Mouse (Mus musculus) urinary bladder, postnatal 25 days (tissue): Measurements from ENCODE around the gene Celsr1.
A peak's percentile ranks its signal among the peaks of the same experiment; 100 is the strongest.

Source experiments
- DNase-seq: peaks from one replicate; pipeline ENCODE4 v3.0.0; 2022; ENCODE audit warnings: low spot score

The Celsr1 gene

DNA sequence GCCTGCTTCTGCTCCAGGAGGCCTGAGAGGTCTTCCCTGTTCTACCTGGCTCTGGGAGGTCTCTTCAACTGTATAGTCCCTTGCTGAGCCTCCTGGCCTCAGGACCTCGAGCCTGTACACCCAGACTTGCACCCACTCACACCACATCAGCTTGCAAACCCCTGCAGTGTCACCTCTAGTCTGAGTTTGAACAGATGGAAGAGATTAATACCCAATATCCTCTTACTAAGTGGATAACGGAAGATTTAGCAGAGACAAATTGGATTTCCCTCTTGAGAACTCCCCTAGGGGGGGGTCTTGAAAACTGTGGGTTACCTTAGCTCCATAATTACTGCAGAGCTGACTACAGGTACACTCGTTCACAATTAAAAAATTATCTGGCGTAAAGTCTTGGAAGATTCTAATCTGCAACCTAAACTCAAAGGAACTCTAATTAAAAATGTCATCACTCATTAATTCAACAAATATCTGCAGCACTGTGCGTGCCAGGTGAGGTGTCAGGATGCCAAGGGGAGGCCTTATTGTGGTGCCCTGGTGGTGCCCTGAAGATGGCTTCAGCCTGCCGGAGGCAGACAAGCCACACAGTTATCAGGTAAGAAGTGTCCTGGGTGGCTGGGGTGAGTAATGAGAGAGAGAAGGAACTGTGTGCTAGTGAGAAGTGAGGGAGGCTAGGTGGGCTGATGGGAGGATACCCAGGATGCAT, 38.5 kb downstream of the Celsr1 start:
- no peak for DNase-seq

DNA sequence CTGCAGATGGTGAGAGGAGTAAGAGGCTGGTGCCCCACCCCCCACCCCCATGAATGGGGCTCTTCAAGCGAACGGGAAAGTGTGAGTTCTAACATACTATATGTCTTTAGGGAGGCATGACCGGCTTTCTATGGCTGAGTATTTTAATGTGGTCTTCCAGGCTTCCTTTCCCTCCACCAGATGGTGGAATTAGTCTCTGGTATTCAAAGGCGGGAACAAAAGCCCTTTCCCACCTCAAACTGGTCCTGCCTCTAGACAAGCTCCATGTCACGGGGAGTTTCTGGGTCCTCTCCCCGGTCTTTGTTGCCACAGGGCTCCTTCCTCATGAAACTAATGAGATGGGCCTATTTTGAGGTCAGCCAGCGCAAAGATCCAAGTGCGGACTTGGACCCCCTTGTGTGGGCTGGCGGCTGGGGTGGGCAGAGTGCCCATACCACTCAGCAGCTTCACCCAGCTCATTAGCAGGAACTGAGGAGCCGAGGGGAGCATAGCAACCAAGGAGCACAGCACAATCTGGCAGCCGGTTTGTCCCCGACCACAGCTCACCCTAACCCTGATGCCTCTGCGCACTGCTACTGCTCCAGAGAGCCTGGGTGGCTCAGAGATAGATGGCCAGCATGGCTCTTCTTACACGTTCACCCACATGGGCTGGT, 39.5 kb downstream of the Celsr1 start:
- DNase-seq, result no peak

DNA sequence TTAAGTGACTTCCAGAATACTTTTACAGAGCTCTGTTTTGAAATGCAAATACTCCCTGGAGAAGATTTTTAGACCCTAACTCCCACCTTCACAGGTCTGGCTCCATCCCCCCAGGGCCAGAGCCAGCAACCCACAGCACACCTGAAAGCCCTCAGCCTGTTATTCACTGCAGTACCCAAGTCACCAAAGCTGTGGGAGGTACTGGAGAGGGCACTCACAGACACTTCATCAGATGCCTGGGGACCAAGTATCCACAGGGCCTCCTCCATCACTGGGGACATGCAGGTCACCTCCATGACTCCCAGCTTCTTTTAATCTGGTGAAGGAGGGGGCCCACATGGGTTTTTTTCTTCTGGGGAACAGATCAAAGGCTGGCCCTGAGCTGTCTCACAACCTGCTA, 40.2 kb downstream of the Celsr1 start:
- DNase-seq, result no peak

DNA sequence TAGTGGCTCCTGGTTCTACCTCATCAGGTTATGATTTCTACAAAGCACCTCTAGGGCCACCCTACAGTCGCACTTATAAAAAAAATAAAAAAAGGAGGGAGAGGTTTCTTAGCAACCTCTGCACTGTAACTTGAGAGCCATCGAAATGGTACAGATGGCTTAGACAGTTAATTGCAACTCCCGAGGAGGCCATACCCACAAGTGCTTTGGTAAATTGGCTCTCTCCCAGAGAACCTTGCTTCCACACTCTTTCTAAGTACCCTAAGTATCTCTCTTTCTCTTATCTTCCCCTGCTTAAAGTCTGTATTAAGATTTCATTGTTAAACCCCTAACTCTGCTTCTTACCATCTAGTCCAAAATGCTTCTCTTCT, 41.5 kb downstream of the Celsr1 start:
- no peak for DNase-seq

DNA sequence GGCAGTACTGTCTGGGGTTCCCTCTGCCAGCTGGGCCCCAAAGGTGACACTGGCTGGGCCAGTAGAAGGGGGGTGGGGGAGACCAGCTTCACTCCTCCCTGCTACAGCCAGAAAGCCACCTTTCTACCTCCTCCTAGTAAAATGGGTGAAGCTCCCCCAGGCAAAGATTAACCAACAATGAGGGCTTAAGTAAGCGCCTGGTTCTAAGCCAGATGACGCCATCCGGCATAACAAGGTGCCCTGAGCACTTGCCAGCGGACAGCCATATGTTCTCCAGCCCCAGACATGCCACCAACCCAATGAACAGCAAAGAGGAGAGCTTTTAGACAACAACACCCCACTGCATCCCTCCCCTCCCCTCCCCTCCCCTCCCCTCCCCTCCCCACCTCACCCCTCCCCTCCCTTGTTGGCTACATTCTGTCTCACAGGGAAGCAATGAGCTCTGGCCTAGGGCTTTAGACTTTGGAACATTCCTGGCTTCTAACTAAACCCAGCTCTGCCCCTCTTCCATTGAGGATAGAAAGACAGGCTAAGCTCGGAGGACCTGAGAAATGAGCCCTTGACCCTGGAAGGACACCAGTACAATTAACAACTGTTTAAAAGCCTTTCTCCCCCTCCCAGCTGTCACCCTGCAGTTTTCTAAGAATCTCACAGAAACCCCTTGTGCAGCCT, 42.0 kb downstream of the Celsr1 start:
- DNase-seq, result no peak

DNA sequence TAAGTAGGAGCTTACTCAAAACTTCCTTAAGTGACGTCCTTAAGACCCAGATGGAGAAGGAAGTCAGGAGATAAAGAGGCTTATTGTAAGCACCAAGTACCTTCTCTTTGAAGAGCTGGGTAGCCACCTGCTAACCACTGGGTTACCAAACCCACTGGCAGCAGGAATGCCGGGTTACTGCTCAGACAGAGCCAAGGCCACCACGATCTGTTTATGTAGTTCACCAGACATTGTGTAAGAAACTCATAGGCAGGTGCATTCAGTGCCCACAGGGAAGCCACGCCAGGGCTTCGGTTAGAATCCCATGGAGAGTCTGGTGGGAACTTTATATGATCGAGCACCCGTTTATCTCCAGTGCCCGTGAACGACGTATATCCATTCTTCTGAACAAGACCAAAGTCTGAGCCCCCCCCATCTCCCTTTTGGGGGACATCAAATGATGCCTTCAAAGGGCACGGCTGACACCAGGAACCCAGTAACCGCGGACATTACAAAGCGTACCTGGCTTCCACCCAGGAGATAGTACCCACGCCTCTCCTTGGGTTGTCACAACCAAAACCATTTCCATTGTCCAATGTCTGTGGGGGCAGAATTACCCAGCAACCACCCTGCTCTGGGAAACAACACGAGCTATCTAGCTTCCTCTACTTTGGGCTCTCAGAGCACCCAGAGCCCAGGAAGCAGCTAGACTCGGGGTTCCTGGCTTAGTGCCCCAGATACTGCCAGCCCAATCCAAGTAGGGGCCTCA, 42.7 kb downstream of the Celsr1 start:
- DNase-seq, result no peak

DNA sequence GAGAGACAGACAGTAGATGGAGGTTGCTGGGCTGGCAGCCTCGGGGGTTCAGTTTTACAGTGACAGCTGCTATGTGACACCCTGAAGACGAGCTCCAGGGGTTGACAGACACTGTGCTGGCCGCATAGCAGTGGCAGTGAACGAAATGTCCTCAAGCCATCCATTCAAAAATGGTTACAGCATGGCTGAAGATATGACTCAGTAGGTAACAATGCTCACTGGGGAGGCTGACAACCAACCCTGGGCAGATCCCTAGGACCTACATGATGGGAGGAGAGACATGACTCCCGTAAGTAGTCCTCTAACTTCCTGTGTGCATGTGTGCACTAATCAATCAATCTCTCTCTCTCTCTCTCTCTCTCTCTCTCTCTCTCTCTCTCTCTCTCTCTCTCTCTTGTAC, 45.7 kb downstream of the Celsr1 start:
- DNase-seq, result no peak

DNA sequence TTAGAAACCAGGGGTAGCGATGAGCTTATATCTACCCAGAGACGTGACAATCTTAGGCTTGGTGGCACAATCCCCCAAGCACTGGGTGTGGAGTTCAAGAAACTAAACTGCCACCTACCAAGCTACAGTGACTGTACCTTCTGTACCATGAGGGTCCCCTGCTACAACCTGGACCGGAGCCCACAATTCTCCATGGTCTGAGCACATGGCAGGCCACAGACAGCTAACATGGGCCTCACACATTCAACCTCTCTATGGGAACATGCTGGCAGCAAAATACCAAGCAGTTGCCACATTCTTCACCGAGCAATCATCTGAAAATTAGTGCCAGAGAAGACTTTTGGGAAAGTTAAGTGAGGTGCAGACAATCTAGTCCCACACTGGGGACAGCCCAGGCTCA, 47.4 kb downstream of the Celsr1 start:
- no peak for DNase-seq

DNA sequence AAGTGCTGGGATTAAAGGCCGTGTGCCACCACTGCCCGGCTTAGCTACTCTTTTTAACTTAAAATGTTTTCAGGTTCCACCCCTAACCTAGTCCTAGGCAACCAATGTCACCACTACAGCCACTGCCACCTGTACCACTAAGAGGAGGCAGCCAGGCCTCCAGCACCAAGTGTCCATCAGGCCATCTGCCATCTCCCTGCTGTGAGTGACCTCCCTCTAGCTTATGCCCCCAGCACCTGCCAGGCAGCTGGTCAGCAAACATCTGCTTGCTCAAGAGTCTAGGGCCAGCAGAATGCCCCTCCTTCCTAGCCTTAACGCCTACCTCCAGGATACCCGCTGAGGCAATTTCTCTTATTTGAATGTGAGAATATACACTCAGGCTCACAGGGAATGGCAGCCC, 48.0 kb downstream of the Celsr1 start:
- DNase-seq, result no peak

DNA sequence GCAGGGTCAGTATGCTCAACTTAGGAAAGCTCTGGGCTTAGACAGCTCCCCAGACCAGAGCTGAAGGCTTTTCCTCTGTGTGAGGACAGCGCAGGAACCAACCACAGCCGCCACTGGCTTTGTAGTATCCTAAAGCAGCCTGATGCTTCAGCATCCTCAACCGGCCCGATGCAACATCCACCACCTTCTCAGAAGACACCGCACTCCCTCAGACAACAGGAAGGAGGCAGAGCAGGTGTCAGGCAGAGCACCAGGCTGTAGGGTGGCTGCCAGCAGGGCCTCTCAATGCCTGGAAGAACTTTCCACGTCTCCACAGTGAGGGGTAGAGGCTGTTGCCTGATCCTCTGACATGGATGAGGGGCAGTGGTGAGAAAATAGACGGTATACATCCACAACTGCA, 50.4 kb downstream of the Celsr1 start:
- no peak for DNase-seq

DNA sequence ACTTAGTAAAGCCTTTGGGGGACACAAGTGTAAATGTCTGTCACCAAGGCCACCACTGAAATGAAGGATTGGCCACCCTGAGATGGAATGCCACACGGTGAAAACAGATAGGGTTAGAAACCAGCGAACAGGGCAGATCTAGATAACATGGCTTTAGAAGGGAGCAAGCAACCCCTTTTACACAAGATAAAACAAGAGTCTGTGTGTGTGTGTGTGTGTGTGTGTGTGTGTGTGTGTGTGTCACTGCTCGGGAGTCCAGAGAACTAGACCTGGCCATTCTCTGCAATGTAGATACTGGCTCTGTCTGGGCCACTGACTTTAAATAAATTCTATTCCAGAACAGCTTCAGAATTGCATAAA, 51.2 kb downstream of the Celsr1 start:
- no peak for DNase-seq

DNA sequence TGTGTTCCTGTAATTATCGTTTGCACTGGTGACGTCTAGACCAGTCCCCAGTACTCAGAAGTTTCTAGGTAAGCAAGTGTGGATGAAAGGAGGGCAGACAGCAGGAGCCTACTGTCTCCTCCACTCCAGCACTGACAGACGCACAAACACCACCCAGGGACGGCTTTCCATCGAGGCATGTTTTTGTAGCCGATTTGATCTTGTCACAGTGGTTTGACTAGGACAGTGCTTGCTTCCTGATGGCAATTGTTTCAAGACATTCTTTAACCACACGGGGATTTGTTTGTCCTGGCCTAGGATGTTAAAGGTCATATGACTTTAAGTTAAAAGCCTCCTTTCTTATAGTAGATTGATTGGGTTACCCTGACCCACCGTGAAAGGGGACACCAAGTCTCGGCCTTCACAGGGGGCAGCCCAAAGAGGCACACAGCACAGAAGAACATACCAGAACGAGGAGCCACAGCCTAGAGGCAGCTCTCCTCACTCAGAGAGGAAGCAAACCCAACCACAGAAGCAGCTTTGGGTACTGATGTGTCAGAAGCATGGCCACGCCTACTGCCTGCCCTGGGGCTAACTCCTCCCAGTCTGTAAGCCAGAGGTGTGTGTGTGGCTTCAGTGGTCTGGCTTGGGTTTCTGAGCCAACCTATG, 51.7 kb downstream of the Celsr1 start:
- no peak for DNase-seq

DNA sequence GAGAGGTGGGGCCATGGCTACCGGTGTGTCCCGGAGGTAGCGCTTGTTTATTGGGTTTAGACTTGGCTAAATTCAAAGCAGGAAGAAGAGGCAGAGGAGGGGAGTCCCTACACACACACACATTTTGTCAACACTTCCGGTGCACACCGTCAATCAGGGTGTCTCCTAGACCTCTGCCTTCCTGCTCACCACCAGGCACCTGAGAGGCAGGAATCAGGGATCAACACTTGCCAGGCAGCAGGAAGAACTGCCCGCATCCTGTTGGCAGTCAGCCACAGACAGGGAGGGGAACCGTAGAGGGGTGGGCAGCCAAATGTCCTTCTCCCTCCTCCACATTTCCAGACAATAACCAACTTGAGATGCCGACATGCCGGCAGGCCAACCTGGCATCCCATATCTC, 56.5 kb downstream of the Celsr1 start:
- no peak for DNase-seq

DNA sequence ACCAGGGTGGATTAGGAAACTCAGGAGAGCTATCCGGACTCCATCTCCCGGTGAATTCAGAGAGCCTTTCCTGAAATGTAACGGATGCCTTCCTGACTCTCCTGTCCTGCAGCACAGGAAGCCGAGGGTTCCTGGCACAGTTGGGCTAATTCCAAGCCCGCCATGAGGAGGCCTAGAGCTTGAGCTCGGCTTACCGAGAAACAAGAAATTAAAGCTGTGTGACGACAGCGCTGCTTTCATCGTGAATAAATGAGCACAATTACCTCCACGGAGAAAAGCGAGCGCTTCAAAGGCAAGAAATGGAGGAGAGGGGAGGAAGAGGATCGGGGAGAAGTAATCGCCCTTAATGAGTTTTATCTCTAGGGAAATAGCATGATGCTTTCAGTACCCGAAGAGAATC, 57.8 kb downstream of the Celsr1 start:
- no peak for DNase-seq

DNA sequence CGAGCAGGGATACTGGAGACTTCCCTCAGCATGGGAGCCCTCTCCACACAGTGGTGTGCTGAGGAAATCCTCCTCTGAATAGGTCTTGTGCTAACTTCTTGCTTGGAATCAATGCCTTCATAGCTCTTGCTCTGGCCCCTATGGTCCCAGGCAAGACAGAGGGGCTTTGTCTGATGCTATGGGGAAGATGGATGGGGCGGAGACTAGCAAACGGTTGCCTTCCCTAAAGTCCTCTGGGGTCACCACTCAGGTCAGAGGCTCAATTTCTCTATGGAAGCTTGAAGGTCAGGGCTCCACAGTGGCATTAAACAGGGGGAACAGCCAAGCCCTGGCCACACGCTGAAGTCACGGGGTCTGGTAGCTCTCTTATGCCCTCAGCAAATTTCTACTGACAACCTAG, 62.0 kb downstream of the Celsr1 start:
- no peak for DNase-seq

DNA sequence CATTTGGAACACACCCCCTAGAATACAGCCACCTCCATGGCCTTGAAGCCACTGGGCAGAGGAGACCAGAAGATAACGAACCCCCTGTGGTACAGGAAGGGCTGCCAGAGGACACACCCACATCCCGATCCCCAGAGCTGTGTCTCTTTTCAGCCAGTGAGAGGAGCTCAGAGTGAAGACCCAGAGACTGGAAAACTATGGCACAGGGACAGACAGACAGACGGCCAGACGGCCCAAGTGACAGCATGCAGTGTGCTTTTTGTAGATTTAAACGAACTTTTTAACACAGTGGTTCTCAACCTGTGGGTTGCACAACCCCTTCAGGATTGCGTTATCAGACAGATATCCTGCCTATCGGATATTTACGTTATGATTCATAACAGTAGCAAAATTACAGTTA, 63.1 kb downstream of the Celsr1 start:
- DNase-seq, result no peak

DNA sequence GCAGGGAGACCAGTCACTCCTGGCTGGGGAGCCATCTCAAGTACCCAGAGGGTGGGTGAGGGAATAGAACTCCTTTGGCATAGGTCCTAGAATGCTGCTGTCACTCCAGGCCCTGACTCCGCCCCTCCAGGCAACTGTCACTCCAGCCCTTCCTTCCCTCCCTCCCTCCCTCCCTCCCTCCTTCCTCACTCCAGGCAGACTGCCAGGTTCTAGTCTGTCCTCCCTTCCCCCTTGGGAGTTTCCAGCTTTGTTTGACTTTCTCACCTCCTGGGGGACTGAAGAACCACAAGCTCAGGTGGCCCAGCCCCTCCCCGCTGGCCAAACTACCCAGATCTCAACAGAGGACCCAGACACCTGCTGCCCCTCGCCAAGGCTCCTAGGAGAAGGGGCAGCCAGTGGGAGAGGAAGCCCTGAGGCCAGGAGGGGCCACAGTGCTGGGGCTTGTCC, 63.8 kb downstream of the Celsr1 start:
- peak; percentile 6 for DNase-seq

DNA sequence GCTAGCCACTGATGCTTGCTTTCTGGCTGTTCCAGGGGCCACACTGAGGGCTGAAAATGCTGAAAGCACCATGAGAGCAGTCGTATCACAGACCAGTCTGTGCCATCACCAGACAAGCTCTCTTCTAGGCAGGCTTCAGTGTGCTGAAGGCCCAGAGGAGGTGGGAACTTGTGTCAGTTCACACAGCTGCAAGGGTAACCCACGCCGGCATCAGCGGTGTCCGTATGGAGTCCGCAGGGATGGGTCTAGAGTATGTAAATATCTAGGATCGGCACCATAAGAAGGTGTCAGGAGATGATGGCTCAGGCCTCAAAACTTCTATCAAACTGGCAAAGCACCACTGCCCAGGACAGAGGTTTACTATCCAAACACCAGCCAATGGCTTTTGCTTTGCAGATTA, 64.3 kb downstream of the Celsr1 start:
- no peak for DNase-seq

DNA sequence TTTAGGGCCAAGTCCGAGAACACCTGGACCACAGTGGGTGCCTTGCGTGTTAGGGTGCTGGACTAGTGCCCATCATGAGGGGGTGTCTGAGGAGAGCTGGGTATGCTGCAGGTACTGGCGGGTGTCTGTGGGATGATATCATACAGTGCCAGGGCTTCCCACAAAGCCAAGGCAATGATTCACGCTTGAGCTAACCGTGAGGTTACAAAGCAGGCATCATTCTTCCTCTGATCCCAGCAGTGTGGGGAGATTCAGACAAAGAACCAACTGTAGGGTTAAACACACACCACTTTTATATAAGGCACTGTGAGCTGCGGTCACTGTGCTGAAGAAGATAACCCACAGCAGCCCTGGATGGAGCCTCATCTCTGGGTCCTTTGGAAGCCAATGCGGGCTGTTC, 67.5 kb downstream of the Celsr1 start:
- DNase-seq, result no peak

DNA sequence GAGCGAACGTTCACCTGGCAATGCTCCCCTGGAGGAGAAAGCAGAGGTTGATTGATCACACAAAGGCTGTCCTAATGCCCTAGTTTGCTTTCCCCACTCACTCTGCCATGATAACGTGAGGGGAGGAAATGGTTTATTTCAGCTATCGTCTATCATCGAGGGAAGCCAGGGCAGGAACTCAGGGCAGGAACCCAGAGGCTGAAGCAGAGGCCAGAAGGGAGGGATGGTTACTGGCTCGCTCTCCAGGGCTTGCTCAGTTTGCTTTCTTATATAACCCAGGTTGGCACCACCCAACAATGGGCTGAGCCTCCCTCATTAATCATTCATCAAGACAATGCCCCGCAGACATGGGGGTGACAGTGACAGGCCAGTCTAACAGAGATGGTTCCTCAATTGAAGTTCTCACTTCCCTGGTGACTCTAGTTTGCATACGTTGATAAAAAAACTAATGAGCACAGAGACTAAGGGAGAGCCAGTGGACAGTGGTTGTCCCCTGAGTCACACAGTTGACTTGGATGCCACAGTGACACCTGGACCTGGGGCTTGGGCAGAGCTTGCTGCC, 70.2 kb downstream of the Celsr1 start:
- DNase-seq, result no peak

DNA sequence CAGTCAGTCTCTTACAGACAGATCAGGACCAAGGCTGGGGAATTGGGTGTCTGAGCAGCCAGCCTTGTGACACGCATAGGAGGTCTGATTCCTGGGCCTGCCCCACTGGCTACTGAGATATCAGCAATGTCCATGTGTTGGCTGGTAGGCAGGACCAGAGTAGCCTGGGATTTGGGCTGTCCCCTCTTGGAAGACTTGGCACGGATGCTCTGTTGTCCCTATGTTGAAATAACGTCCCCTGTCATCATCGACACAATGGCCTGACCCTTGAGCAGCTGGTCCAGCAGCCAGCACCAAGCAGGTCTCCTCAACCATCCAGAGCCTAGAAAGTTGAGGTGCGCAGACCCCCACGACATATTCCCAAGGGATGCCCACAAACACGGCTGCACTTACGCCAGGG, 70.9 kb downstream of the Celsr1 start:
- no peak for DNase-seq

DNA sequence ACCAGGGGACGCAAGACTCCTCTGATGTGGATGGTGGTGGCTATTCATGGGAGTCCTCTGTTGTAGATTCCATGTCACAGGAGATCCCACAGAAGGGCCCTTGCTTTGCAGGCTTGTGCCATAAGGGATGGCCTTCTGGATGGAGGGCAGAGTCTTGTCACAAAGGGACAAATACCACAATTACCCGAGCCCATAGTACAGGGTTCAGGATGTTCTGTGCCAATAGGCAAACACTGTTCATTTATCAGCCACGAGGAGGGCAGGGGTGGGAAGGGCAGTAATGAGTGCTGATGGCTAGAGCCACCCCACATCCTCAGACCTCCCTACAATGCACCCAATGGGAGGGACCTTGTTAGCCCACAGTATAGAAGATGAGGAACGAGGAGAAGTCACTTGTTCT, 71.9 kb downstream of the Celsr1 start:
- DNase-seq, result no peak
